Mouse (Mus musculus): ENCODE measurements around the gene 4930447C04Rik.

DNA sequence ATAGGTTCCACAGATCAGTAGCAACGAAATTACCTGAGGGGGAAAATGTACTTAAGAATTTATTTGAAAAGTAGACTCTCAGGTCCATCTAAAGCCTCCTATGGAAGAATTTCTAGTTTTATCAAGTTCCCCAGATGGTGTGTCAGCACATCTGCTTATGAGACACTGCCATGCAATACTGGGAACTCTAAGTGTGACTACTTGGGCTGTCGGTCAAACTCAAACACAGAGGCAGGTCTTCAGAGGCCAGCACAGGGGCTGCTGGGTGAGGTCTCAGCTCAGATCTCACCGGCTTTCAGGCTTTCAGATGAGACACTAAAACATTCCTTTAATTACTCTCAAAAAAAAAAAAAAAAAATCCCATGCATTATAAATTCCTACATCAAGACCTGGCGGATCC is 97.0 kb downstream of the 4930447C04Rik start:
- TF ChIP-seq EP300 (IDR thresholded peaks at IDR 0.05; ENCODE audit: insufficient read depth, low read depth, low read length) (no peak), CTCF (IDR thresholded peaks at IDR 0.05; ENCODE audit: low read depth, low read length) (no peak), POLR2A (IDR thresholded peaks at IDR 0.05; ENCODE audit: insufficient read depth, low read length) (no peak)
